Mouse (Mus musculus) hindbrain, embryonic 16.5 days (tissue): ENCODE results near the gene Rps28. TPM values are rescaled to one million over a fixed set of nuclear protein-coding genes. Genes with fewer than 3 reads are reported as not detected.
"Not testable (repeated sequence)": the region's sequence is repeated elsewhere in the genome, so short reads cannot be mapped to it uniquely, and the experiment has no call there.

Experiments used
- ATAC-seq: fragments of 200-750 bp; cut with Nextera tagmentation; 2 replicates; pipeline ENCODE4 v1.8.0; 2017; ENCODE audit warnings: moderate TSS enrichment, moderate library complexity
- H3K27ac ChIP-seq: fragments of 300-500 bp; sonication (generic); 2 replicates; pipeline ENCODE4 v1.5.1; 2014; ENCODE audit warnings: low read depth, mild to moderate bottlenecking, control low read depth, low read length, moderate library complexity
- H3K27me3 ChIP-seq: fragments of 300-500 bp; sonication (generic); replicated peaks from 2 replicates; pipeline ENCODE4 v1.6.1; 2014; ENCODE audit warnings: low read length; ENCODE audit not compliant: control insufficient read depth, insufficient read depth
- H3K36me3 ChIP-seq: fragments of 300-500 bp; sonication (generic); 2 replicates; pipeline ENCODE4 v1.6.1; 2014; ENCODE audit warnings: mild to moderate bottlenecking, low read length, moderate library complexity, mixed read lengths; ENCODE audit not compliant: control insufficient read depth, insufficient read depth
- H3K4me1 ChIP-seq: fragments of 300-500 bp; sonication (generic); 2 replicates; pipeline ENCODE4 v1.6.1; 2014; ENCODE audit warnings: low read depth, low read length; ENCODE audit not compliant: control insufficient read depth, insufficient read depth
- H3K4me2 ChIP-seq: fragments of 300-500 bp; sonication (generic); 2 replicates; pipeline ENCODE4 v1.6.1; 2014; ENCODE audit warnings: mild to moderate bottlenecking, low read length, control low read depth, moderate library complexity
- H3K4me3 ChIP-seq: fragments of 300-500 bp; sonication (generic); 2 replicates; pipeline ENCODE4 v1.5.1; 2014; ENCODE audit warnings: mild to moderate bottlenecking, low read length, control low read depth, moderate library complexity
- H3K9ac ChIP-seq: fragments of 300-500 bp; sonication (generic); 2 replicates; pipeline ENCODE4 v1.6.1; 2014; ENCODE audit warnings: low read depth, mild to moderate bottlenecking, control low read depth, low read length, moderate library complexity
- H3K9me3 ChIP-seq: fragments of 300-500 bp; sonication (generic); 2 replicates; pipeline ENCODE4 v1.6.1; 2014; ENCODE audit warnings: mild to moderate bottlenecking, low read length, moderate library complexity; ENCODE audit not compliant: control insufficient read depth
- WGBS: fragments of 180-500 bp; shearing (Covaris S2); extraction: QIAGEN DNeasy Blood & Tissue Kit; methylation state at CpG from one replicate; pipeline ENCODE4 v1.1.7; 2014; 5-methylcytosine and 5-hydroxymethylcytosine counted together
- polyA plus RNA-seq: library from polyadenylated mRNA; unstranded; fragments of >200 nt; fragmentation: Nextera tagmentation; extraction: Ambion mirVana; gene quantifications from 2 replicates; pipeline ENCODE4 v1.2.1, GENCODE M21; 2015

Gene Rps28
- 392 and 410 TPM in 2 replicates for polyA plus RNA-seq

GRCm38 (mm10) chr17:33824084-33824996 is at the start of gene Rps28, which contains the start of gene Ndufa7:
Gene Rps28 (minus strand): TSS chr17:33824562.
Gene Ndufa7 (plus strand): TSS chr17:33824572.
- WGBS, result under 1% methylated on average over 51 of the region's 51 CpGs
- peak within 1 kb of the TSS; percentile 93 for H3K4me2 ChIP-seq

DNA sequence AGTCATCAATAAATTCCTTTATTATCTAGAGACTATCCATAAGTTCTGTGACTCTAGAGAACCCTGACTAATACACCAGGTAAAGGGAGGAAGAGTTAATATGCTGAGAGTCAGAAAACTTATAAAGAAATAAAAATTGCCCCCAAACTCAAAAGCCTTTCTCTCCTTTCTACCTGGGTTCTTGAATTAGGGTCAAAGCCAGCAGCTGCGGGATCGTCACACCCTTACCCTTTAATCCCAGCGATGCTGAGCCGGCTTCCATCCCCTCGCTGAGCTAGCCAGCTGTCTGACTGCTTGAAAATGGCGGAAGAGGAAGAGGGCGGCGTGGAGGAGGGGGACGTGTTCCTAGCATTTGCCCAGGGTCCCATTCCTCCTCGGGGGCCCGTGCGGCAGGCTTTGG is 49.2 kb upstream of the Rps28 start, which contains the start of gene Gm7029:
Gene Gm7029 (plus strand): TSS at position 301 of the 400 bp plus-strand sequence.
- not testable (repeated sequence) for H3K9ac ChIP-seq, H3K36me3 ChIP-seq, H3K4me2 ChIP-seq, H3K4me3 ChIP-seq, H3K4me1 ChIP-seq, ATAC-seq, H3K27ac ChIP-seq, H3K9me3 ChIP-seq, H3K27me3 ChIP-seq
- WGBS, result no CpG with 5 or more reads among the region's 12 CpGs

More at GRCm38 (mm10) chr17:33824084-33824996, at the start of gene Rps28, which contains the start of gene Ndufa7:
- Histone ChIP-seq H3K9me3 (no peaks in the 10 kb centered on the region), H3K36me3 (peaks cover 16% of the 10 kb centered on the region), H3K27me3 (no peaks in the 10 kb centered on the region), H3K4me1 (peaks cover 24% of the 10 kb centered on the region), H3K9ac (peak within 1 kb of the TSS; percentile 73), H3K4me3 (peak within 1 kb of the TSS; percentile 69), H3K27ac (peak within 1 kb of the TSS; percentile 84)
- peak; percentile 95 for ATAC-seq

DNA sequence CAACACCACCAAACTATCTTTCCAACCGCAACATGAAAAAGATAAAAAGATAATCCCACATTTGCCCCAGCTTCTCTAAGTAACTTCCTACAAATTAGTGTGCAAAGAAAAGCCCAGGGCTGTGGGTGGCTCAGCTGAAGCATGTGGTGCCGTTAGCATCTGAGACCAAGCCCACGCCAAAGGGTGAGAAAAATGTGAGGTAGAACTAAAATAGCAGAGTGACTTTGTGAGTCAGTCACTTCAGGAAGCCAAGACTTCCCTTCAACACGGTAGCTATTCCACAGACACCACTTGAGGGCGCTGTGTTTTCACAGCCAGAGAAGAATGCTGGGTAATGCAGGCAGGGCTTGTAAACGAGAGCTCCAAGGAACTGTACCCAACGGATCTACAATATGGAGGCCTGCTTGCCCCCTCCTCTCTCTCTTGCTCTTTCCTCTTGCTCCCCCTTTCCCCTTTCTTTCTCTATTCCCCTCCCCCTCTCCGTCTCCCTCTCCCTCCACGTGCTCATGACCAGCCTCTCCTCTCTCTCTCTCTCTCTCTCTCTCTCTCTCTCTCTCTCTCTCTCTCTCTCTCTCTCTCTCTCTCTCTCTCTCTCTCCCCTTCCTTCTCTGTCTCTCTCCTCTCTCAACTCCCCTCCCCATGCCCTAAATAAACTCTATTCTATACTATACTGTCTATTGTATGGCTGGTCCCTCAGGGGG is 41.1 kb upstream of the Rps28 start:
- no peak overlapping the region for H3K4me2 ChIP-seq
- no peak for ATAC-seq
- 37% methylated on average over 9 of the region's 9 CpGs for WGBS
- H3K4me3 ChIP-seq, result no peak overlapping the region
- H3K27ac ChIP-seq, result no peak overlapping the region
- H3K27me3 ChIP-seq, result no peaks in the 10 kb centered on the region
- H3K4me1 ChIP-seq, result no peaks in the 10 kb centered on the region
- no peaks in the 10 kb centered on the region for H3K9me3 ChIP-seq
- H3K36me3 ChIP-seq, result no peaks in the 10 kb centered on the region
- no peak overlapping the region for H3K9ac ChIP-seq

- no peaks in the 10 kb centered on the region for H3K4me1 ChIP-seq
- no peaks in the 10 kb centered on the region for H3K27me3 ChIP-seq
- no peak for ATAC-seq
- H3K4me2 ChIP-seq, result no peak overlapping the region
- no peak overlapping the region for H3K4me3 ChIP-seq
- no peak overlapping the region for H3K9ac ChIP-seq
- 52% methylated on average over 4 of the region's 4 CpGs for WGBS
- no peaks in the 10 kb centered on the region for H3K9me3 ChIP-seq
- no peaks in the 10 kb centered on the region for H3K36me3 ChIP-seq
- no peak overlapping the region for H3K27ac ChIP-seq
These were observed 33.5 kb upstream of the Rps28 start for GRCm38 (mm10) chr17:33857816-33858215.

DNA sequence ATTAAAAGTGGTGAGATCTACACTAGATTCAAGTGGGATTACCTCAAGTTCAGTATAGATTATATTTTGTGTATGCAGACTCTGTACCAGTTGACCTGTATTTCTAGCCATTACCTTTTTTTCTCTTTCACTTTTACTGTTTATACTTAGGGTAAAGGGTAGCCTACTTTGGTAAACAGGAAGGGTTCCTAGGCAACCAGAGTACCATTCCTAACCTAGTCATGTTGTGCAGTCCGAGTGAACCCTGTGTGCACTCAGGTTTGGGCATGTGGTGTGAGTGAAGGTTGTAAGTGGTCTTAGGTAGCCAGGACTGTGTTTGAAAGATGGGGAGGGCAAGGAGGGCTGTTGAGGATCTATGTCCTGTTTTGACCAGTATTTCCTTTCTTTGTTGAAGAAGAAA is 27.0 kb upstream of the Rps28 start:
- no peaks in the 10 kb centered on the region for H3K4me1 ChIP-seq
- 77% methylated on average over 1 of the region's 1 CpGs for WGBS
- H3K27me3 ChIP-seq, result no peaks in the 10 kb centered on the region
- H3K4me2 ChIP-seq, result no peak overlapping the region
- H3K4me3 ChIP-seq, result no peak overlapping the region
- H3K36me3 ChIP-seq, result peaks cover 10% of the 10 kb centered on the region; the same call in 1 of the 2 replicates
- no peak overlapping the region for H3K27ac ChIP-seq
- ATAC-seq, result no peak
- H3K9me3 ChIP-seq, result no peaks in the 10 kb centered on the region
- no peak overlapping the region for H3K9ac ChIP-seq

GRCm38 (mm10) chr17:33848139-33848538 is 23.8 kb upstream of the Rps28 start:
- H3K27me3 ChIP-seq, result no peaks in the 10 kb centered on the region
- no peak for ATAC-seq
- 91% methylated on average over 8 of the region's 8 CpGs for WGBS
- H3K4me2 ChIP-seq, result no peak overlapping the region
- peaks cover 12% of the 10 kb centered on the region for H3K4me1 ChIP-seq
- no peak overlapping the region for H3K27ac ChIP-seq
- peaks cover 10% of the 10 kb centered on the region; the same call in 1 of the 2 replicates for H3K36me3 ChIP-seq
- no peaks in the 10 kb centered on the region for H3K9me3 ChIP-seq
- H3K9ac ChIP-seq, result no peak overlapping the region
- no peak overlapping the region for H3K4me3 ChIP-seq

DNA sequence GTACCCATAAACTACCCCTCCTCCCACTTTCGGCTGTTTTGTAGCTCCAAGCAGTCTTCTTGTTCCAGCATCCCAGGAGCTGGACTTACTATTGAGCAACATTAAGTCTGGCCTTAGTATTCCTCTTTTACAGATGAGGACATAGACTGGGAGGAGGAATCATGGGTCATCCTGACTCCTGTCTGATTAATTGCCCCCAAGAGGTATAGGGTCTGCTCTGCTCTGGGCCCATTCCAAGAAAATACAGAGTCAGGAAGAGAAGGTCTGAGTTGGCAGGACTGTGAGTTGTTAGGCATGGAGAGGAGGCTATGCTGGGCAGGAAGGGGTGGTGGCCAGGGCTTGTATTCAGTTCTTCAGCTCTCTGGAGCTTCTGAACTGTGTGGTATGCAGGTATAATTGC is 19.8 kb upstream of the Rps28 start:
- peaks cover 12% of the 10 kb centered on the region for H3K4me1 ChIP-seq
- no peak for ATAC-seq
- peaks cover 7% of the 10 kb centered on the region; the same call in 1 of the 2 replicates for H3K36me3 ChIP-seq
- 82% methylated on average over 1 of the region's 1 CpGs for WGBS
- H3K9me3 ChIP-seq, result no peaks in the 10 kb centered on the region
- H3K4me2 ChIP-seq, result peak overlapping the region; percentile 97
- no peak overlapping the region for H3K9ac ChIP-seq
- peak overlapping the region; percentile 91 for H3K4me3 ChIP-seq
- no peaks in the 10 kb centered on the region for H3K27me3 ChIP-seq
- no peak overlapping the region for H3K27ac ChIP-seq

DNA sequence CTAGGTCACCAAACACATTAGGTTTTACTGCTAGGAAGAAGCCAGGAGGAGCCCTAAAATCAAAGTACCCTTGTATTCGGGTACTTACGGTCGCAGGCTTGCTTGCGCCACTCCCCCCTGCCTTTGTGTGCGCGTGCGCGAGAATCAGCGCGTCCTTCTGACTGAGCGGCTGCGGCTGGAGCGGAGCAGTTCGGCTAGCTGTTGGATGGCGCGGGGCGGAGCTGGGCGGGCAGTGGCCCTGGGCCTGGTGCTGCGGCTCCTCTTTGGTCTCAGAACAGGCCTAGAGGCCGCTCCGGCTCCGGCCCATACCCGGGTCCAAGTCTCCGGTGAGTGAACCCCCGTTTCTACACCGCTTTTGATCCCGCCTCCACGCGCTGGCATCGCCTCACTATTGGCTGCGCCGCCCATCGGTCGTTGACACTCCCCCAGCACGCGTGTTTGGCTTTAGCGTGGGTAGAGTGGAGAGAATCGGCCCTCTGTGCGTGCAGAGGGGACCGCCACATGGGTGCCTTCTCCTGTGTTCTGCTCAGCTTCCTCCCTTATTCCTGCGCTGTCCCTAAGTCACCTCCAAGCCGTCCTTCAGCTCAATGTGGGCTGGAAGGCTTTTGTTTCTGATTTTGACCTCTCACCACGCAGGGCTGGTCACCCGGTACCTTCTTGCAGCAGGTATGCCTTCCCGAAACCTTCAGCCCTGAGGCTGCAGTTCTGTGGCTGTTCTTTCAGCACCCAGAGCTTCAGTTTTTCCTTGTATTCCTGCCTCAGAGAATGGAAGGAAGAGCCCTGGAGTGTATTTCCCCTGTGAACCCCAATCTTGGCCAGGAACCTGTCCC is 18.8 kb upstream of the Rps28 start, which contains the start of gene Cd320:
Gene Cd320 (plus strand): TSS at position 126 of the 830 bp plus-strand sequence.
- Histone ChIP-seq H3K27ac (peak within 1 kb of the TSS; percentile 83), H3K27me3 (no peaks in the 10 kb centered on the region), H3K9me3 (no peaks in the 10 kb centered on the region), H3K36me3 (0 out of 2 replicates have a peak, but pooled peaks cover 5% of the 10 kb centered on the region), H3K4me1 (peaks cover 12% of the 10 kb centered on the region), H3K4me3 (peak within 1 kb of the TSS; percentile 91), H3K4me2 (peak within 1 kb of the TSS; percentile 97), H3K9ac (peak within 1 kb of the TSS; percentile 85)
- under 1% methylated on average over 41 of the region's 45 CpGs for WGBS
- peak; percentile 97 for ATAC-seq
